Mouse (Mus musculus) erythroblast, embryonic 14.5 days (primary cell): Measurements from ENCODE around the gene Dok3.

ENCODE experiments used
- GATA1 ChIP-seq: IDR thresholded peaks from 2 replicates; pipeline ENCODE4 v1.6.1; 2012; ENCODE audit warnings: low read length, inconsistent platforms, mixed read lengths
- TAL1 ChIP-seq: IDR thresholded peaks from 3 replicates; pipeline ENCODE4 v1.6.1; 2012; ENCODE audit warnings: low read length, inconsistent platforms, mixed read lengths

GRCm38 (mm10) chr13:55508531-55508930 lies 20.6 kb downstream of the Dok3 start:
- TF ChIP-seq GATA1 (no peak), TAL1 (no peak)
